Mouse (Mus musculus) stomach, embryonic 14.5 days (tissue): ENCODE measurements at regions not wholly inside any gene's neighbourhood (a gene's known extent, or its start where the extent isn't known, plus 50 kb on each side); places are given as distances from the start of the nearest gene placed in this dataset.

Source experiments
- ATAC-seq: fragments of 200-750 bp; cut with Nextera tagmentation; 2 replicates; pipeline ENCODE4 v1.8.0; 2017; ENCODE audit warnings: low read depth, moderate TSS enrichment; ENCODE audit not compliant: insufficient number of reproducible peaks, insufficient read depth, low FRiP score
- H3K27ac ChIP-seq: fragments of 300-500 bp; sonication (generic); 2 replicates; pipeline ENCODE4 v1.5.1; 2014; ENCODE audit warnings: mild to moderate bottlenecking, low read length, moderate library complexity, mixed read lengths
- H3K27me3 ChIP-seq: fragments of 300-500 bp; sonication (generic); 2 replicates; pipeline ENCODE4 v1.6.1; 2014; ENCODE audit warnings: low read length, control low read depth, mixed read lengths; ENCODE audit not compliant: control insufficient read depth, insufficient read depth
- H3K36me3 ChIP-seq: fragments of 300-500 bp; sonication (generic); 2 replicates; pipeline ENCODE4 v1.6.1; 2014; ENCODE audit warnings: mild to moderate bottlenecking, control low read depth, low read length, moderate library complexity, mixed read lengths; ENCODE audit not compliant: control insufficient read depth, insufficient read depth
- H3K4me1 ChIP-seq: fragments of 300-500 bp; sonication (generic); 2 replicates; pipeline ENCODE4 v1.6.1; 2014; ENCODE audit warnings: low read length, control low read depth, mixed read lengths; ENCODE audit not compliant: control insufficient read depth, insufficient read depth
- H3K4me2 ChIP-seq: fragments of 300-500 bp; sonication (generic); replicated peaks from 2 replicates; pipeline ENCODE4 v1.6.1; 2014; ENCODE audit warnings: low read depth, low read length, control low read depth
- H3K4me3 ChIP-seq: fragments of 300-500 bp; sonication (generic); 2 replicates; pipeline ENCODE4 v1.5.1; 2014; ENCODE audit warnings: low read depth, low read length, control low read depth
- H3K9ac ChIP-seq: fragments of 300-500 bp; sonication (generic); replicated peaks from 2 replicates; pipeline ENCODE4 v1.6.1; 2014; ENCODE audit warnings: low read depth, mild to moderate bottlenecking, control low read depth, low read length, moderate library complexity, mixed read lengths
- H3K9me3 ChIP-seq: fragments of 300-500 bp; sonication (generic); 2 replicates; pipeline ENCODE4 v1.6.1; 2016; ENCODE audit warnings: low read depth, low read length, control low read depth; ENCODE audit not compliant: control insufficient read depth
- WGBS: fragments of 180-500 bp; shearing (Covaris S2); extraction: QIAGEN DNeasy Blood & Tissue Kit; methylation state at CpG from one replicate; pipeline ENCODE4 v1.1.7; 2014; 5-methylcytosine and 5-hydroxymethylcytosine counted together

GRCm38 (mm10) chr11:34997906-34998305, 123.1 kb upstream of the Slit3 start:
- H3K4me1 ChIP-seq = no peaks in the 10 kb centered on the region

GRCm38 (mm10) chr11:34995515-34995914, 125.5 kb upstream of the Slit3 start:
- 77% methylated on average over 4 of the region's 4 CpGs for whole genome bisulfite sequencing
- H3K27ac ChIP-seq = no peak overlapping the region
- no peaks in the 10 kb centered on the region for H3K36me3 ChIP-seq
- no peak overlapping the region for H3K4me3 ChIP-seq
- H3K27me3 ChIP-seq = no peaks in the 10 kb centered on the region
- no peaks in the 10 kb centered on the region for H3K9me3 ChIP-seq
- H3K9ac ChIP-seq = no peak overlapping the region
- ATAC-seq = no peak
- H3K4me1 ChIP-seq = no peaks in the 10 kb centered on the region
- no peak overlapping the region for H3K4me2 ChIP-seq

More at GRCm38 (mm10) chr11:34997906-34998305, 123.1 kb upstream of the Slit3 start:
- 90% methylated on average over 2 of the region's 2 CpGs for WGBS
- no peak overlapping the region for H3K4me2 ChIP-seq
- H3K4me3 ChIP-seq = no peak overlapping the region
- no peak overlapping the region for H3K9ac ChIP-seq
- H3K27ac ChIP-seq = no peak overlapping the region
- H3K36me3 ChIP-seq = no peaks in the 10 kb centered on the region
- H3K9me3 ChIP-seq = no peaks in the 10 kb centered on the region
- no peaks in the 10 kb centered on the region for H3K27me3 ChIP-seq
- ATAC-seq = no peak

GRCm38 (mm10) chr11:34982775-34983457, 138.1 kb upstream of the Slit3 start:
- WGBS = 62% methylated on average over 5 of the region's 5 CpGs
- no peak for ATAC-seq
- Histone ChIP-seq H3K4me3 (no peak overlapping the region), H3K4me2 (no peak overlapping the region), H3K36me3 (no peaks in the 10 kb centered on the region), H3K4me1 (0 out of 2 replicates have a peak, but pooled peaks cover 6% of the 10 kb centered on the region), H3K27me3 (no peaks in the 10 kb centered on the region), H3K9ac (no peak overlapping the region), H3K9me3 (no peaks in the 10 kb centered on the region), H3K27ac (no peak overlapping the region)

DNA sequence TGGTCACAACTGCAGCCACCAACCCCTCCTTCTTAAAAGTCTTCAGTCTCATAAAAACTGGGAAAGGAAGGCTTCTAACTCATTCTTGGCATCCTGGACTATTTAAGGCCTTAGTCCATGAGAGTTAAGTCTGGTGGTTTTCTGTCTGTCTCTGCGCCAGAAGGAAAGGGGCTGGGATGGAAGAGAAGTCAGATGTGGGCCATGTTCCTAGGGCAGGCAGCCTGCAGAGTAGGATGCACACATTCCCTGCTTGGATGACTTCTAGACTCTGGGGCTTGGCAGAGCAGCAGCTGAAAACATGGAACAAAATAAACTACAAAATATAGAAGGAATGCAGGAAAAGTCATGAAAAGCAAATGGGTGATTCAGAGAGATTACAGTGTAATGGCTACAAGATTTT, 140.8 kb upstream of the Slit3 start:
- no peak overlapping the region for H3K4me2 ChIP-seq
- no peak for ATAC-seq
- 74% methylated on average over 1 of the region's 1 CpGs for WGBS
- H3K4me3 ChIP-seq = no peak overlapping the region
- H3K27me3 ChIP-seq = no peaks in the 10 kb centered on the region
- H3K36me3 ChIP-seq = no peaks in the 10 kb centered on the region
- H3K27ac ChIP-seq = no peak overlapping the region
- peaks cover 16% of the 10 kb centered on the region; the same call in 1 of the 2 replicates for H3K4me1 ChIP-seq
- H3K9me3 ChIP-seq = no peaks in the 10 kb centered on the region
- no peak overlapping the region for H3K9ac ChIP-seq

DNA sequence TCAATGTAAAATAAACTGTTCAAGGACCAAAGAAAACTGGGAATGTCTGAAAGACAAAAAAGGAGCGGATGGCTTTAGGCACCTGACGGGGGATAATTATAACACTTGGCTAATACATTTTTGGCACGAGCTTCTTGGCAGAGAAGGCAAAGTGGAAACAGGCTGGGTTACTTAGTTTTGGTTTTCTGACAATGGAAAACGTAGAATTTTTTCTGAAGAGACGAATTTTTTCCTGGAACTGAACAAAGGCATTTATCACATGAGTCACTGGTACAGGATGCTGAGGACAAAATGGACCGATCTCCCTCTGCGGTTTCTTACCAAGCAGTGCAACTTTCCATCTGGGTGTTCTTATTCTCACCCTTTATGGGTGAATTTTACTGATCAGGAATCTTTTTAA, 143.2 kb upstream of the Slit3 start:
- H3K4me1 ChIP-seq = peaks cover 18% of the 10 kb centered on the region; the same call in 1 of the 2 replicates
- WGBS = 65% methylated on average over 7 of the region's 7 CpGs
- no peaks in the 10 kb centered on the region for H3K27me3 ChIP-seq
- H3K36me3 ChIP-seq = no peaks in the 10 kb centered on the region
- no peak overlapping the region for H3K4me2 ChIP-seq
- no peak for ATAC-seq
- H3K27ac ChIP-seq = no peak overlapping the region
- H3K4me3 ChIP-seq = no peak overlapping the region
- H3K9me3 ChIP-seq = no peaks in the 10 kb centered on the region
- no peak overlapping the region for H3K9ac ChIP-seq

DNA sequence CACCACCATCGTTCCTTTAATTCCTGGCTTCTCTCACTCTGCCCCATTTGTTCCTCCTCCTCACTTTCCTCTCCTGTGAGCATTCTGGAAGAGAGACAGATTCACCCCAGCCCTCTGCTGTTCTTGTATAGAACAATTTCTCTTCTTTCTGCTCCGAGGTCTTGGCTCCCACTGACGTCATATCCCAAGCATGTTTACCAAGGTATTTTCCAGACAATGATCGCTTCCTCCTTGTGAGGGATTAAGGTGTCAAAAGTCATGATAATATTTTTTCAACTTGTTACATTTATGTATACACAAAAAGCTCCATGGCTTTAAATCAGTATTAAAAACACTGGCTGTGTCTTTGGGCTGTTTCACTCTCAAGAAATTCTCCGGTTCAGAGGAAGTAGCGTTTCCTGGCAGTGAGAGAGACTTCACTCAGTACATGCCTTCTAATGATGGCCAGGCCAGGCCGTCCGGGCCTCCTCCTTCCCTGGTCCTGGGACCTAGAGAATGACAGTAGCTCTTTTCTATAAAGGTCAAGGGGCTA, 142.4 kb upstream of the Spdl1 start:
- H3K4me2 ChIP-seq = 0 out of 2 replicates have a peak overlapping the region, but pooled peaks have one; percentile 2
- 13% methylated on average over 8 of the region's 8 CpGs for WGBS
- peak; percentile 71 for ATAC-seq
- H3K4me1 ChIP-seq = peaks cover 17% of the 10 kb centered on the region; the same call in 1 of the 2 replicates
- no peaks in the 10 kb centered on the region for H3K36me3 ChIP-seq
- no peak overlapping the region for H3K9ac ChIP-seq
- H3K27ac ChIP-seq = 0 out of 2 replicates have a peak overlapping the region, but pooled peaks have one; percentile 39
- no peak overlapping the region for H3K4me3 ChIP-seq
- no peaks in the 10 kb centered on the region for H3K27me3 ChIP-seq
- H3K9me3 ChIP-seq = no peaks in the 10 kb centered on the region

DNA sequence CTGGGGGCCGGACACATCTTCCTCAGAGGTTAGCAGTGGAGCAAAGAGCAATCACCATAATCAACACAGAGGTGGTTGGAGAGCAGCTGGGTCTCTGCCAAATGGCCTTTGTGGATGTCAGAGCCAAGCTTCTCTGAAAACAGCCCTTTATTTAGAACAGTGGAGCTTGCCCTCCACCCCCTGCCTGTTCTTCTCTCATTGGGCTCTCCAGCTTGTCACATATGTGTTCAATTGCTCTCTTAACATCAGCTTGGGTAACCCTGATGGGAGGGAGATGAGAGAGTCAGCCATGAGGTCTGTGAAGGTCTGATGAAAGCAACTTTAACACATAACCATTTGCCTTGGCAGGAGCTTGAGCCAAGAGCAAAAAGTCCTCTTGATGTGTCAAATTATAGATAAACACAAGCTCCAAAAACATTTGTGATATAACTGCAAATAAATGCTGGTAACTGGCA, 140.1 kb upstream of the Spdl1 start:
- Histone ChIP-seq H3K9me3 (no peaks in the 10 kb centered on the region), H3K4me1 (peaks cover 17% of the 10 kb centered on the region; the same call in 1 of the 2 replicates), H3K36me3 (no peaks in the 10 kb centered on the region), H3K27ac (peak overlapping the region; percentile 21; the same call in 1 of the 2 replicates), H3K27me3 (no peaks in the 10 kb centered on the region), H3K9ac (no peak overlapping the region), H3K4me3 (no peak overlapping the region), H3K4me2 (no peak overlapping the region)
- WGBS = 26% methylated on average over 1 of the region's 1 CpGs
- ATAC-seq = no peak

GRCm38 (mm10) chr11:34973012-34973411, 139.6 kb upstream of the Spdl1 start:
- Histone ChIP-seq H3K36me3 (no peaks in the 10 kb centered on the region), H3K4me2 (no peak overlapping the region), H3K27me3 (no peaks in the 10 kb centered on the region), H3K4me3 (no peak overlapping the region), H3K27ac (no peak overlapping the region), H3K9me3 (no peaks in the 10 kb centered on the region), H3K4me1 (peaks cover 17% of the 10 kb centered on the region; the same call in 1 of the 2 replicates), H3K9ac (no peak overlapping the region)
- WGBS = 41% methylated on average over 5 of the region's 5 CpGs
- ATAC-seq = no peak
